Mouse (Mus musculus) gastrocnemius, postnatal 4 days (tissue): ENCODE data around the gene Spag9. TPM values are rescaled to one million over a fixed set of nuclear protein-coding genes. Genes with fewer than 3 reads are reported as not detected.
"Not testable (repeated sequence)": the region's sequence is repeated elsewhere in the genome, so short reads cannot be mapped to it uniquely, and the experiment has no call there.

Experiments
- DNase-seq, 2 experiments: peaks; one replicate each; pipeline ENCODE4 v3.0.0; 2021 to 2022; ENCODE audit warnings: low spot score in 2 of 2, mixed read lengths in 2 of 2
- total RNA-seq, 2 experiments: library from RNA; stranded (reverse); gene quantifications; 2 replicates each; pipeline ENCODE4 v1.2.3; 2021

Spag9 gene
- total RNA-seq, 2 experiments from 2014 or later = 132 to 149 TPM

GRCm38 (mm10) chr11:94045016-94045415 is 49.1 kb downstream of the Spag9 start:
- no peak for DNase-seq

- no peak for DNase-seq
These were observed 51.4 kb downstream of the Spag9 start for GRCm38 (mm10) chr11:94047288-94047687.

GRCm38 (mm10) chr11:94054176-94054575 is 58.3 kb downstream of the Spag9 start:
- DNase-seq = no peak

DNA sequence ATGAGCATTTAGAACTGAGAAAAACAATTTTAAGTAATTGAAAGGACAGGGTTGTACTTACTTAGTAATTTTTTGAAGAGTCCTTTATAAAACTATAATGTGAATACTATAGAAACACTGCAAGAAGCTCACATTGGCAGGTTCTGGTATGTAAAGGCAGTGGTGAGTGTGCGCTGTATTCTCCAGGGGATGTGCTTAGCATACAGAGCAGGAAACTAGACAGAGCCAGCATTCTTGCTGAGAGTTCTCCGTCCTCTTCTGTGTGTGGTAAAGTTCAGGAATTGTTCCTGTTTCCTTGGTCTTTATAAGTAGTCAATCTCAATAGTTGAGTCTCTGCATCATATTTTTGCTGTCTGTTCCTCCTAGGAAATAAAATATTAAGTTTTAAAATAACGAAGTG is 59.0 kb downstream of the Spag9 start:
- no peak for DNase-seq

DNA sequence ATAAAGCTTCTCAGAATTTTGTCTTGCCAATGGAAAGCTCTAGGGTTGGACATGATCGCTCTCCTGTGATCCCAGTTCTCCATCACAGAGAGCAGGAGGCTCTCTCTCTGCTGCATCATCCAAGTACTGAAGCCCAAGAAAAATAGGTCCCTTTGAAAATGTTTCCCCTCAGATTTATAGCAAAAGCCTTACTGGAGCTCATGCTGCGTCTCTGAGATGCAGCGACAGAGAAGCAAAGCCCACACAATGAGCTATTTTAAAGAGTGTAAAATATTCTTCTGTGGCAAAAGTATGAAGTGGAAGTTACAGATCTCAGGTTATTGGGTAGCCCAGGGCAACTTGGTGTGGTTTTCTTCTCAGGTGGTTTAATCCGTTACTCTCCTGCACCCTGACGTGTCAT is 68.0 kb downstream of the Spag9 start:
- no peak for DNase-seq

DNA sequence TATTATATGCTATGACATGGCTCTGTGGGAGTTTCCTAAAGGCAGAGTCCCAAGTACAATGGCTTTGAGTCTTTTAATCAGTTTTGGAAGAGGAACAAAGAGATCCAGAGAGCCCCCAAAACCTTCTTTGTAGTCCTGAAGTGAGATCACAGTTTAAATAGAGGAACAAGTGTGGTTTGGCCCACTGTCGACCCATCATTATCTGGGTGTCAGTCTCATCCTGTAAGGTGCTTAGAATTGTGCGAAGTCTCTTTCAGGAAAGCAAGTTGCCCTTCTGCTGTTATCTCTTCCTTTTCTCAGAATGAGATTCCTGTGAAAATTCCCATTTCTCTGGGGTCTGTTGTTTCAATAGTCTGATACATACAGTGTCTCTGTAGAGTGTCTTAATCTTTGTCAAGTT is 74.6 kb downstream of the Spag9 start:
- DNase-seq = no peak

DNA sequence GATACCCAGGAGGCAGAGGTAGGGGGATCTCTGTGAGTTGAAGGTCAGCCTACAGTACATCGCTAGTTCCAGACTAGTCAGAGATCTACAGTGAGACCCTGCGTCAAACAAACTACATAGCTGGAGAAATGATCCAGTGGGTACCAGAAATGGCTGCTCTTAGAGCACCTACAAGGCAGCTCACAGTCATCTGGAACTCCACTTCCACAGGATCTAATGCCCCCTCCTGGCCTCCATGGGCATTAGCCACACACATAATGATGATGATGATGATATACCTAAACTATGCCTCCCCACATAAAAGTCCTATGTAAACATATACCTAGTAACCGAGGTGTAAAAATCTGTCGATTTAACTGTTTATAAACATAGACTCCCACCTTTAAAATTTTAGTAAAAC is 77.4 kb downstream of the Spag9 start:
- no peak for DNase-seq

DNA sequence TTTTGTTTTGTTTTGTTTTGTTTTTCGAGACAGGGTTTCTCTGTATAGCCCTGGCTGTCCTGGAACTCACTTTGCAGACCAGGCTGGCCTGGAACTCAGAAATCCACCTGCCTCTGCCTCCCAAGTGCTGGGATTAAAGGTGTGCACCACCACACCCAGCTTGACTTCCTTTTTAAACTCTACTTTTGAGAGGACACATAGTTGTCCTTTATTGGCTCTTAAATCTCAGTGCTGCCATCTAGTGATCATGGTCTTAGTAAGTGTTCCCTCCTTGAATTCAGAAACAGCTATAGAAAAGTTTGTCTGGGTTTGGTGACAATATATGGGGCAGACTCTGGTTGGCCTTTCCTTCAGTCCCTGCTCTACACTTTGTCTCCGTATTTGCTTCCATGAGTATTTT is 91.1 kb downstream of the Spag9 start:
- DNase-seq = not testable (repeated sequence)

DNA sequence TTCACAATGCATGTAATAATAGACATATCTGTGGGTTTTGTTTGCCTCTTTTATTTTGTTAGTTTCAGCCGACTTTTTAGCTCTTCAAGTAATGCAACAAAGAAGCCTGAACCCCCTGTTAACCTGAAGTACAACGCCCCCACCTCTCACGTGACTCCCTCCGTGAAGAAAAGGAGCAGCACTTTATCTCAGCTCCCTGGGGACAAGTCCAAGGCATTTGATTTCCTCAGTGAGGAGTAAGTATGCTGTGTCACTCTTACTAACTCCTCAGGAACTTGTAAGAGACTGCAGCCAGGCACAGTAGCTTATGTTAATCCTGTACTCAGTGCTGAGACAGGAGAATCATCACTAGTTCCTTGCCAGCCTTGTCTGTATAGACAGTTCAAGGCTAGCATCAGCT is 94.6 kb downstream of the Spag9 start:
- DNase-seq = no peak

DNA sequence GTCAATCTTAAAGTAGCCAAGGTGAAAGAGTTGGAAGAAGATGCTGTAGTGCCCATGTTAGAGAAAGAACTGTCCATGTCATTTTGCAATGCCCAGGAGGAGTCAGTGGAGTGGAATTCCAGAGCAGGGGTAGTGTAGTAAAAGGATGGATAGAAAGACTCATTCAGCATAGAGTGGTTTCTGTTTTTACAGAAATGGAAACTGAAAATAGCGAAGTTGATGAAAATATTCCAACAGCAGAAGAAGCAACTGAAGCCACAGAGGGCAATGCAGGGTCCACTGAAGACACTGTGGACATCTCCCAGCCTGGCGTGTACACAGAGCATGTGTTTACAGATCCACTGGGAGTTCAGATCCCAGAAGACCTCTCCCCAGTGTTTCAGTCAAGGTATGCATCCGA is 101.6 kb downstream of the Spag9 start:
- DNase-seq = no peak

DNA sequence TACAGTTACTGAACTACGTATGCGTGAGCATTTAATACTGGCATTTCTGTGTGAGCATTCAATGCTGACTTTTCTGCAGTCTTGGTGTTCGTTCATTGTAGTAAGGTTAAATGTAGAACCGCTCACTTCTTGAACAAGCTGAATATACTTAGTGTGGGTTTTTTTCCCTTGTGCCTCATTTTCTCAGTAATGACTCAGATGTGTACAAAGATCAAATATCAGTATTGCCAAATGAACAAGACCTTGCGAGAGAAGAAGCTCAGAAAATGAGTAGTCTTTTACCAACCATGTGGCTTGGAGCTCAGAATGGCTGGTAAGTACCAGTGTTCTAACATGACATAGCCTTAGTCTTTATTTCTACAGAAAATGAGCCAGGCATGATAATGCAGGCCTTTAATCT is 102.9 kb downstream of the Spag9 start:
- DNase-seq = no peak

- no peak for DNase-seq
These were observed 117.9 kb downstream of the Spag9 start for GRCm38 (mm10) chr11:94113795-94114194.

- no peak for DNase-seq
These were observed 119.5 kb downstream of the Spag9 start for GRCm38 (mm10) chr11:94115408-94115807.

- DNase-seq = no peak
These were observed 120.8 kb downstream of the Spag9 start for GRCm38 (mm10) chr11:94116655-94117054.

DNA sequence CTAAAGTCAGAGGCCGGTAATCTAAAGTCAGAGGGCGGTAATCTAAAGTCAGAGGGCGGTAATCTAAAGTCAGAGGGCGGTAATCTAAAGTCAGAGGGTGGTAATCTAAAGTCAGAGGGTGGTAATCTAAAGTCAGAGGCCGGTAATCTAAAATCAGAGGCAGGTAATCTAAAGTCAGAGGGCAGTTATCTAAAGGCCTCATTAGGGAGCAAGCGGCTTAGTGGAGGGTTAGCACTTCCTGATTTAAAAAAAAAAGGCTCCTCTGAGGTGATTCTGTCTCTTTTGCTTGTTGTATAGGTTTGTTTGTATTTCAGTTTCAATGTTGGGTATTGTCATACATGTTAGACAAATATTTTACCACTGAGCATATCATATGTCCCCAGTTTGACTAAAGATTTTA is 121.9 kb downstream of the Spag9 start:
- DNase-seq = no peak

GRCm38 (mm10) chr11:94118612-94119011 is 122.7 kb downstream of the Spag9 start:
- no peak for DNase-seq

GRCm38 (mm10) chr11:94120690-94121089 is 124.8 kb downstream of the Spag9 start:
- DNase-seq = no peak

GRCm38 (mm10) chr11:94121501-94121900 is 125.6 kb downstream of the Spag9 start:
- no peak for DNase-seq

GRCm38 (mm10) chr11:94122341-94123030 is 126.6 kb downstream of the Spag9 start:
- DNase-seq = no peak

DNA sequence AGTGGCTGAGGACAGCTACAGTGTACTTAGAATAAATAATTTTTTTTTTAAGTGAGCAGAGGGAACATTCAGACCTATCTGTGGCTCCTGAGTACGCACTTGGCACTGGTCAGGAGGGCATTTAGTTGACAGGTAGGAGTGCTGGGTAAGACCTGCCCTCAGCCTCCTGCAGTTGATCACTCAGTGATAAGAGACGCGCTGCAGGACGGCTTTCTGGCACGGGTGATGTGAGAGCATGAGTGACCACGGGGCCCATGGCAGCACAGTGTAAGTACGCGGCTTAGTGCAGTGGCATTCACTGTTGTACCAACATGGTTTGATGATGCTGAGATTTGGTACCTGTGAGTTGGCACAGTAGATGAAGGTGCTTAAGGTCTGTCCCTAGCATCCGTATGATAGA is 130.8 kb downstream of the Spag9 start:
- DNase-seq = no peak

- DNase-seq = peak; percentile 60 to 82
These were observed 132.1 kb downstream of the Spag9 start for GRCm38 (mm10) chr11:94127966-94128365.

DNA sequence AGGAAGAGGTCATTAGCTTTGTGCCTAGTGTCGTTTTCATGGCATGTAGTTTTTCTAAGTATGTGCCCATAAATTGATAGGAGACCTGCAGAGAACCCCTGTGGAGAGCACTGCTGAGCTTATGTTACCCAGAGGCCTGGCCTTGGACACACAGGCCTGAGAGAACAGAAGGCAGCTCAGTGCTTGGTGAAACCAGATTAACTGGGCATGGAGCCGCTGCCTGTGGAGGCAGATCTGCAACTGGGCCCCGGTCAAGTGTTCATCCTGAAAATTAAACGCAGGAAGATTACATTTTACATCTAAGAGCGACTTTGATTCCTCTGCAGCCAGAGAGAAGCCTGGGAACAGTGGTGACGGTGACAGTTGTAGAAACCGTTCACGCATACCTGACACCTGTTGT is 132.6 kb downstream of the Spag9 start:
- DNase-seq = no peak

- DNase-seq = peak; percentile 43 to 60
These were observed 133.6 kb downstream of the Spag9 start for GRCm38 (mm10) chr11:94129261-94130059.
